Mouse (Mus musculus): ENCODE results near the gene Gm15093. TPM values are rescaled to one million over a fixed set of nuclear protein-coding genes. Genes with fewer than 3 reads are reported as not detected.
"Not testable (repeated sequence)": the region's sequence is repeated elsewhere in the genome, so short reads cannot be mapped to it uniquely, and the experiment has no call there.

Gene Gm15093
- not detected in 2 replicates for total RNA-seq (2017)

- not testable (repeated sequence) for ATAC-seq (replicated peaks; ENCODE audit: low read depth, poor library complexity, severe bottlenecking)
These were observed at the start of gene Gm15093 for GRCm38 (mm10) chrX:149272077-149272476. Gene Gm15093 (plus strand): TSS chrX:149272377.

Other genes starting within 250 kb of the Gm15093 start
- not detected in 2 replicates for gene Ott, start 198.1 kb upstream of the Gm15093 start, total RNA-seq (2017)
- gene Gm15085, start 175.2 kb downstream of the Gm15093 start, total RNA-seq (2017), result not detected in 2 replicates